Comparison of ENCODE assay signal across 8 mouse cellular contexts in the genomic region with DNA sequence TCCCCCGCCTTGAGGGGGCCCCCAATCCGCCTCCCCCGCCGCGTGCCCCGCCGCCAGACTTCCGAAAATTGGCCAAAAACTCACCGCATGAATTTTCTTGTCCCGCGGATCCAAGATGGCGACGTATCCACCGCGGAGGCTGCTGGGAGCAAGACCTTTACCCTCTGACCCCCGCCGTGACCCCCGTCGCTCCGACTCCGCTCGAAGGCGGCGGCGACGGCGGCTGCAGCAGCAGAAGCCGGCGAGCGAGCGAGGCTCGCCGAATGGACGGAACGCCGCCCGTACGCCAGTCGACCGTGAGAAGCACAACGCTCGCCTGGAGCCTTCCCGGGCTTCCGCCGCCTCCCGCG. TPM values are rescaled to one million over a fixed set of nuclear protein-coding genes. Genes with fewer than 3 reads are reported as not detected.
DNase-seq lines count a peak whose midpoint lies in the region; ATAC-seq and TF ChIP-seq lines count a peak whose summit lies in the region.

Gene Cnot2, minus strand, starts transcription at position 143 of the 350 bp plus-strand sequence.

- no peak for TF ChIP-seq CTCF in layer of hippocampus, adult 2 months (conservative IDR thresholded peaks at IDR 0.05)
- TF ChIP-seq CTCF in lung, embryonic 14.5 days (IDR thresholded peaks at IDR 0.05; ENCODE audit: low read depth): no peak
- TF ChIP-seq CTCF in olfactory bulb, adult 2 months (IDR thresholded peaks at IDR 0.05; ENCODE audit: insufficient read depth, low read depth, low read length): no peak
- 0 out of 2 replicates have a peak, but pooled peaks have one; percentile 42 for TF ChIP-seq CTCF in thymus, adult 2 months (IDR thresholded peaks at IDR 0.05; ENCODE audit: borderline replicate concordance, control insufficient read depth, extremely low read depth, insufficient read depth, low read length, poor library complexity)

- WGBS in forebrain, embryonic 16.5 days: under 1% methylated on average over 47 of the region's 47 CpGs
- under 1% methylated on average over 47 of the region's 47 CpGs for WGBS in lung, embryonic 14.5 days
- under 1% methylated on average over 47 of the region's 47 CpGs for WGBS in olfactory bulb, adult 2 months
- WGBS in thymus, adult 2 months: under 1% methylated on average over 47 of the region's 47 CpGs

- peak within 1 kb of the TSS; percentile 94 for H3K27ac ChIP-seq in ES-E14 (ENCODE audit: insufficient read depth, low read depth, low read length, poor library complexity, severe bottlenecking)
- H3K27ac ChIP-seq in forebrain, embryonic 16.5 days (ENCODE audit: low read length): peak within 1 kb of the TSS; percentile 98
- H3K27ac ChIP-seq in layer of hippocampus, adult 2 months: peak within 1 kb of the TSS; percentile 98
- peak within 1 kb of the TSS; percentile 99 for H3K27ac ChIP-seq in lung, embryonic 14.5 days (ENCODE audit: low read depth)
- peak within 1 kb of the TSS; percentile 59 for H3K27ac ChIP-seq in olfactory bulb, adult 2 months (ENCODE audit: insufficient read depth, low read depth, low read length)
- H3K27ac ChIP-seq in thymus, adult 2 months (ENCODE audit: control insufficient read depth, insufficient read depth, low read length): peak within 1 kb of the TSS; percentile 83

- intact Hi-C loops in heart, postnatal 36 days (cut with DNase I): loop anchor here (5.0 to 10.0 kb wide), 4 partner anchors 49 to 377 kb away; no protein-coding TSS in a partner anchor

- peak within 1 kb of the TSS; percentile 86 for H3K4me2 ChIP-seq in forebrain, embryonic 16.5 days (ENCODE audit: low read length)
- peak within 1 kb of the TSS; percentile 79 for H3K4me2 ChIP-seq in lung, embryonic 14.5 days

- no peaks in the 10 kb centered on the region for H3K27me3 ChIP-seq in forebrain, embryonic 16.5 days (replicated peaks; ENCODE audit: control insufficient read depth, insufficient read depth, low read length)
- H3K27me3 ChIP-seq in lung, embryonic 14.5 days (ENCODE audit: insufficient read depth, low read length): no peaks in the 10 kb centered on the region
- no peaks in the 10 kb centered on the region for H3K27me3 ChIP-seq in thymus, adult 2 months (ENCODE audit: control insufficient read depth, insufficient read depth, low read length)

- DNase-seq in ES-E14 (ENCODE audit: low read depth, low spot score): peak; percentile 80
- peak; percentile 93 for DNase-seq in cerebellum, adult 11-12 months
- peak; percentile 94 to 96 for DNase-seq in heart, postnatal 36 days
- peak; percentile 88 to 97 for DNase-seq in layer of hippocampus, adult 2 months (ENCODE audit: low spot score in 2 of 2)
- DNase-seq in lung, embryonic 14.5 days: peak; percentile 94
- DNase-seq in thymus, adult 2 months: peak; percentile 93

- H3K36me3 ChIP-seq in ES-E14 (ENCODE audit: control insufficient read depth, insufficient read depth, low read length, poor library complexity, severe bottlenecking): peaks cover 1% of the 10 kb centered on the region; the same call in 1 of the 2 replicates
- no peaks in the 10 kb centered on the region for H3K36me3 ChIP-seq in forebrain, embryonic 16.5 days (ENCODE audit: control insufficient read depth, insufficient read depth)
- no peaks in the 10 kb centered on the region for H3K36me3 ChIP-seq in lung, embryonic 14.5 days (ENCODE audit: insufficient read depth)
- peaks cover 9% of the 10 kb centered on the region; the same call in 1 of the 2 replicates for H3K36me3 ChIP-seq in thymus, adult 2 months (ENCODE audit: control insufficient read depth, insufficient read depth, low read length)

- peak; percentile 89 for TF ChIP-seq POLR2A in olfactory bulb, adult 2 months (IDR thresholded peaks at IDR 0.05; ENCODE audit: insufficient read depth, low read depth, low read length)
- TF ChIP-seq POLR2A in thymus, adult 2 months (IDR thresholded peaks at IDR 0.05; ENCODE audit: control insufficient read depth, extremely low read depth, insufficient read depth, low read length, poor library complexity): peak; percentile 97

- H3K9me3 ChIP-seq in ES-E14 (ENCODE audit: control insufficient read depth, insufficient read depth, low read depth, low read length): no peaks in the 10 kb centered on the region
- H3K9me3 ChIP-seq in forebrain, embryonic 16.5 days (ENCODE audit: control insufficient read depth, low read length): no peaks in the 10 kb centered on the region
- H3K9me3 ChIP-seq in lung, embryonic 14.5 days (ENCODE audit: low read depth, low read length): no peaks in the 10 kb centered on the region

- H3K9ac ChIP-seq in ES-E14 (ENCODE audit: insufficient read depth, low read depth, low read length, poor library complexity, severe bottlenecking): peak within 1 kb of the TSS; percentile 96
- peak within 1 kb of the TSS; percentile 95 for H3K9ac ChIP-seq in forebrain, embryonic 16.5 days (replicated peaks; ENCODE audit: low read depth, low read length)
- peak within 1 kb of the TSS; percentile 95 for H3K9ac ChIP-seq in lung, embryonic 14.5 days

- ATAC-seq in forebrain, embryonic 16.5 days: peak; percentile 83
- peak; percentile 79 for ATAC-seq in lung, embryonic 14.5 days (ENCODE audit: insufficient read depth)

- in situ Hi-C loops in ES-E14 (cut with MboI; ENCODE audit: low sequenced_read_pairs in 2 of 2, unreplicated experiment in 2 of 2): no loop called here

- peak within 1 kb of the TSS; percentile 96 to 99 for H3K4me3 ChIP-seq in ES-E14 (ENCODE audit: insufficient read depth in 1 of 2, low read depth in 1 of 2, low read length in 2 of 2, poor library complexity in 1 of 2, severe bottlenecking in 1 of 2)
- H3K4me3 ChIP-seq in forebrain, embryonic 16.5 days (replicated peaks; ENCODE audit: low read length): peak within 1 kb of the TSS; percentile 85
- peak within 1 kb of the TSS; percentile 77 for H3K4me3 ChIP-seq in layer of hippocampus, adult 2 months
- H3K4me3 ChIP-seq in lung, embryonic 14.5 days (ENCODE audit: low read depth, low read length): peak within 1 kb of the TSS; percentile 93
- H3K4me3 ChIP-seq in olfactory bulb, adult 2 months (ENCODE audit: insufficient read depth, low read depth, low read length): peak within 1 kb of the TSS; percentile 74
- H3K4me3 ChIP-seq in thymus, adult 2 months (ENCODE audit: control insufficient read depth, insufficient read depth, low read length): peak within 1 kb of the TSS; percentile 68

- H3K4me1 ChIP-seq in ES-E14 (ENCODE audit: control insufficient read depth in 2 of 2, insufficient read depth in 2 of 2, low read length in 2 of 2, poor library complexity in 1 of 2): peaks cover 2 to 4% of the 10 kb centered on the region in 2 experiments; a peak in 2 of 4 replicates
- H3K4me1 ChIP-seq in forebrain, embryonic 16.5 days (replicated peaks; ENCODE audit: control insufficient read depth, insufficient read depth, low read length): peaks cover 7% of the 10 kb centered on the region; the same call in 1 of the 2 replicates
- H3K4me1 ChIP-seq in lung, embryonic 14.5 days (ENCODE audit: insufficient read depth): no peaks in the 10 kb centered on the region
- H3K4me1 ChIP-seq in olfactory bulb, adult 2 months (ENCODE audit: control insufficient read depth, insufficient read depth, low read length): peaks cover 3% of the 10 kb centered on the region; the same call in 1 of the 2 replicates
- H3K4me1 ChIP-seq in thymus, adult 2 months (replicated peaks; ENCODE audit: control insufficient read depth, insufficient read depth, low read length): peaks cover 2% of the 10 kb centered on the region; the same call in 1 of the 2 replicates

TF ChIP-seq in ES-E14, 5 proteins besides CTCF, POLR2A, EP300 and RAD21:
- TF ChIP-seq MAFK (IDR thresholded peaks at IDR 0.05; ENCODE audit: insufficient read depth, low read depth, low read length) (no peak), CHD2 (IDR thresholded peaks at IDR 0.05; ENCODE audit: low read depth, low read length) (peak; percentile 84), ZNF384 (IDR thresholded peaks at IDR 0.05; ENCODE audit: low read depth, low read length) (no peak), HCFC1 (IDR thresholded peaks at IDR 0.05; ENCODE audit: borderline replicate concordance, insufficient read depth, low read length) (peak; percentile 78; the same call in 1 of the 2 replicates), ZC3H11A (IDR thresholded peaks at IDR 0.05; ENCODE audit: borderline replicate concordance, low read depth, low read length) (no peak)

RNA-seq across cellular contexts. Expression of gene Cnot2, which starts in this region (rescaled TPM):
- 65.2 and 80.5 TPM in 2 replicates for total RNA-seq in ES-E14 (2012; rRNA removed)
- 116 and 137 TPM in 2 replicates for polyA plus RNA-seq in forebrain, embryonic 16.5 days (2015; fragmentation: Nextera tagmentation; extraction: Ambion mirVana)
- total RNA-seq in heart, postnatal 36 days (2021): 10 to 100 TPM; 37.3 to 41.9 TPM
- total RNA-seq in layer of hippocampus, adult 2 months (2021): 10 to 100 TPM; 87.5 to 92.5 TPM
- 106 and 112 TPM in 2 replicates for polyA plus RNA-seq in lung, embryonic 14.5 days (2014; fragmentation: Nextera tagmentation; extraction: Ambion mirVana)
- not detected in 2 replicates for polyA plus RNA-seq in olfactory bulb, adult 2 months (2012; ENCODE audit: insufficient read depth, insufficient read length, low replicate concordance, missing spikeins)
- 103 and 114 TPM in 2 replicates for polyA plus RNA-seq in thymus, adult 2 months (2012; rRNA removed)

Comparison
In these comparisons a context has a peak if more than half of its experiments do, and no peak if none do; other contexts are left out.
1. Peak in every context shown above with its lines: DNase-seq, ATAC-seq, H3K4me3 ChIP-seq and H3K27ac ChIP-seq.